Mouse (Mus musculus): Measurements from ENCODE around the gene Sf3a2. TPM values are rescaled to one million over a fixed set of nuclear protein-coding genes. Genes with fewer than 3 reads are reported as not detected.
A peak's percentile ranks its signal among the peaks of the same experiment; 100 is the strongest.

Gene Sf3a2
- polyA plus RNA-seq, 1 experiment from 2014 or later: 67.5 TPM

- H3K4me3 ChIP-seq: no peak overlapping the region
- ATAC-seq (ENCODE audit: low read depth): no peak
- peaks cover 42% of the 10 kb centered on the region for H3K4me1 ChIP-seq (replicated peaks)
These were observed 33.1 kb downstream of the Sf3a2 start for GRCm38 (mm10) chr10:80831136-80831535.

GRCm38 (mm10) chr10:80832818-80833217, 34.8 kb downstream of the Sf3a2 start:
- Histone ChIP-seq H3K9ac (no peak overlapping the region), H3K9me3 (no peaks in the 10 kb centered on the region; the same call in 1 of the 2 replicates), H3K4me3 (no peak overlapping the region), H3K27ac (replicated peaks) (no peak overlapping the region), H3K4me2 (no peak overlapping the region), H3K27me3 (peaks cover 37% of the 10 kb centered on the region), H3K36me3 (peaks cover 36% of the 10 kb centered on the region), H3K4me1 (replicated peaks) (peaks cover 37% of the 10 kb centered on the region)
- ATAC-seq (ENCODE audit: low read depth): no peak
- 66% methylated on average over 7 of the region's 7 CpGs for WGBS

More at GRCm38 (mm10) chr10:80831136-80831535, 33.1 kb downstream of the Sf3a2 start:
- 4% methylated on average over 9 of the region's 9 CpGs for WGBS
- peaks cover 36% of the 10 kb centered on the region for H3K36me3 ChIP-seq
- H3K4me2 ChIP-seq: no peak overlapping the region
- no peaks in the 10 kb centered on the region; the same call in 1 of the 2 replicates for H3K9me3 ChIP-seq
- H3K27ac ChIP-seq (replicated peaks): no peak overlapping the region
- H3K9ac ChIP-seq: no peak overlapping the region
- peaks cover 32% of the 10 kb centered on the region for H3K27me3 ChIP-seq

GRCm38 (mm10) chr10:80835617-80836016, 37.6 kb downstream of the Sf3a2 start:
- H3K27ac ChIP-seq (replicated peaks): no peak overlapping the region
- H3K9ac ChIP-seq: 0 out of 2 replicates have a peak overlapping the region, but pooled peaks have one; percentile 8
- no peak overlapping the region for H3K4me3 ChIP-seq
- H3K4me2 ChIP-seq: peak overlapping the region; percentile 27
- H3K4me1 ChIP-seq (replicated peaks): peaks cover 19% of the 10 kb centered on the region
- peaks cover 16% of the 10 kb centered on the region for H3K36me3 ChIP-seq
- 45% methylated on average over 30 of the region's 30 CpGs for WGBS
- no peaks in the 10 kb centered on the region; the same call in 1 of the 2 replicates for H3K9me3 ChIP-seq
- peaks cover 42% of the 10 kb centered on the region for H3K27me3 ChIP-seq
- ATAC-seq (ENCODE audit: low read depth): no peak

GRCm38 (mm10) chr10:80836949-80837379, 39.0 kb downstream of the Sf3a2 start:
- Histone ChIP-seq H3K4me2 (no peak overlapping the region), H3K27me3 (peaks cover 44% of the 10 kb centered on the region), H3K4me3 (no peak overlapping the region), H3K9me3 (no peaks in the 10 kb centered on the region; the same call in 1 of the 2 replicates), H3K4me1 (replicated peaks) (peaks cover 11% of the 10 kb centered on the region; the same call in 1 of the 2 replicates), H3K27ac (replicated peaks) (no peak overlapping the region), H3K9ac (no peak overlapping the region), H3K36me3 (peaks cover 10% of the 10 kb centered on the region; the same call in 1 of the 2 replicates)
- ATAC-seq (ENCODE audit: low read depth): no peak
- WGBS: 39% methylated on average over 7 of the region's 7 CpGs

- Histone ChIP-seq H3K27ac (replicated peaks) (no peak overlapping the region), H3K36me3 (peaks cover 10% of the 10 kb centered on the region; the same call in 1 of the 2 replicates), H3K9ac (no peak overlapping the region), H3K9me3 (no peaks in the 10 kb centered on the region; the same call in 1 of the 2 replicates), H3K4me1 (replicated peaks) (peaks cover 11% of the 10 kb centered on the region; the same call in 1 of the 2 replicates), H3K27me3 (peaks cover 53% of the 10 kb centered on the region), H3K4me3 (no peak overlapping the region), H3K4me2 (no peak overlapping the region)
- 15% methylated on average over 2 of the region's 2 CpGs for WGBS
- no peak for ATAC-seq (ENCODE audit: low read depth)
These were observed 39.8 kb downstream of the Sf3a2 start for GRCm38 (mm10) chr10:80837827-80838226.

GRCm38 (mm10) chr10:80838346-80838912, 40.4 kb downstream of the Sf3a2 start:
- Histone ChIP-seq H3K4me3 (no peak overlapping the region), H3K27ac (replicated peaks) (no peak overlapping the region), H3K4me2 (no peak overlapping the region), H3K4me1 (replicated peaks) (peaks cover 13% of the 10 kb centered on the region; the same call in 1 of the 2 replicates), H3K9me3 (no peaks in the 10 kb centered on the region; the same call in 1 of the 2 replicates), H3K9ac (no peak overlapping the region), H3K27me3 (peaks cover 54% of the 10 kb centered on the region), H3K36me3 (peaks cover 10% of the 10 kb centered on the region; the same call in 1 of the 2 replicates)
- 76% methylated on average over 2 of the region's 2 CpGs for WGBS
- ATAC-seq (ENCODE audit: low read depth): no peak

- H3K27ac ChIP-seq (replicated peaks): no peak overlapping the region
- H3K9me3 ChIP-seq: no peaks in the 10 kb centered on the region
- no peak overlapping the region for H3K4me3 ChIP-seq
- no peak overlapping the region for H3K9ac ChIP-seq
- peaks cover 23% of the 10 kb centered on the region for H3K4me1 ChIP-seq (replicated peaks)
- H3K36me3 ChIP-seq: no peaks in the 10 kb centered on the region
- no peak for ATAC-seq (ENCODE audit: low read depth)
- WGBS: 55% methylated on average over 6 of the region's 6 CpGs
- peaks cover 54% of the 10 kb centered on the region for H3K27me3 ChIP-seq
- H3K4me2 ChIP-seq: no peak overlapping the region
These were observed 41.9 kb downstream of the Sf3a2 start for GRCm38 (mm10) chr10:80839848-80840247.

- ATAC-seq (ENCODE audit: low read depth): no peak
These were observed 43.7 kb downstream of the Sf3a2 start for GRCm38 (mm10) chr10:80841685-80842084.

GRCm38 (mm10) chr10:80842334-80842733, 44.3 kb downstream of the Sf3a2 start:
- 79% methylated on average over 15 of the region's 15 CpGs for WGBS
- no peak overlapping the region for H3K9ac ChIP-seq
- H3K4me3 ChIP-seq: no peak overlapping the region
- H3K27me3 ChIP-seq: peaks cover 47% of the 10 kb centered on the region
- no peak for ATAC-seq (ENCODE audit: low read depth)
- H3K27ac ChIP-seq (replicated peaks): no peak overlapping the region
- no peak overlapping the region for H3K4me2 ChIP-seq
- no peaks in the 10 kb centered on the region for H3K36me3 ChIP-seq
- H3K9me3 ChIP-seq: no peaks in the 10 kb centered on the region
- peaks cover 13% of the 10 kb centered on the region for H3K4me1 ChIP-seq (replicated peaks)

More at GRCm38 (mm10) chr10:80841685-80842084, 43.7 kb downstream of the Sf3a2 start:
- Histone ChIP-seq H3K4me1 (replicated peaks) (peaks cover 13% of the 10 kb centered on the region), H3K4me3 (no peak overlapping the region), H3K27ac (replicated peaks) (no peak overlapping the region), H3K27me3 (peaks cover 47% of the 10 kb centered on the region), H3K36me3 (no peaks in the 10 kb centered on the region), H3K9ac (no peak overlapping the region), H3K9me3 (no peaks in the 10 kb centered on the region), H3K4me2 (no peak overlapping the region)
- 69% methylated on average over 2 of the region's 2 CpGs for WGBS

GRCm38 (mm10) chr10:80843087-80843930, 45.3 kb downstream of the Sf3a2 start:
- 8% methylated on average over 32 of the region's 32 CpGs for WGBS
- peak overlapping the region; percentile 46 for H3K4me3 ChIP-seq
- H3K9me3 ChIP-seq: no peaks in the 10 kb centered on the region
- H3K9ac ChIP-seq: peak overlapping the region; percentile 66
- peak overlapping the region; percentile 67 for H3K4me2 ChIP-seq
- H3K27me3 ChIP-seq: peaks cover 47% of the 10 kb centered on the region
- peak; percentile 17; the same call in 1 of the 2 replicates for ATAC-seq (ENCODE audit: low read depth)
- no peaks in the 10 kb centered on the region for H3K36me3 ChIP-seq
- peaks cover 13% of the 10 kb centered on the region for H3K4me1 ChIP-seq (replicated peaks)
- H3K27ac ChIP-seq (replicated peaks): no peak overlapping the region

GRCm38 (mm10) chr10:80843931-80844547, 46.0 kb downstream of the Sf3a2 start, which contains the start of gene Lingo3:
TSS of gene Lingo3 (minus strand) at chr10:80844039.
- 4% methylated on average over 51 of the region's 51 CpGs for WGBS
- peaks cover 47% of the 10 kb centered on the region for H3K27me3 ChIP-seq
- H3K4me2 ChIP-seq: peak within 1 kb of the TSS; percentile 67
- H3K36me3 ChIP-seq: no peaks in the 10 kb centered on the region
- H3K27ac ChIP-seq (replicated peaks): no peak within 1 kb of the TSS
- H3K9ac ChIP-seq: peak within 1 kb of the TSS; percentile 66
- no peaks in the 10 kb centered on the region for H3K9me3 ChIP-seq
- peak within 1 kb of the TSS; percentile 46 for H3K4me3 ChIP-seq
- peak; percentile 10; the same call in 1 of the 2 replicates for ATAC-seq (ENCODE audit: low read depth)
- H3K4me1 ChIP-seq (replicated peaks): peaks cover 13% of the 10 kb centered on the region
